Mouse (Mus musculus): ENCODE data around the gene Rilpl1. TPM values are rescaled to one million over a fixed set of nuclear protein-coding genes. Genes with fewer than 3 reads are reported as not detected.

Gene Rilpl1
- polyA plus RNA-seq, 1 experiment from 2014 or later: 21.6 TPM

DNA sequence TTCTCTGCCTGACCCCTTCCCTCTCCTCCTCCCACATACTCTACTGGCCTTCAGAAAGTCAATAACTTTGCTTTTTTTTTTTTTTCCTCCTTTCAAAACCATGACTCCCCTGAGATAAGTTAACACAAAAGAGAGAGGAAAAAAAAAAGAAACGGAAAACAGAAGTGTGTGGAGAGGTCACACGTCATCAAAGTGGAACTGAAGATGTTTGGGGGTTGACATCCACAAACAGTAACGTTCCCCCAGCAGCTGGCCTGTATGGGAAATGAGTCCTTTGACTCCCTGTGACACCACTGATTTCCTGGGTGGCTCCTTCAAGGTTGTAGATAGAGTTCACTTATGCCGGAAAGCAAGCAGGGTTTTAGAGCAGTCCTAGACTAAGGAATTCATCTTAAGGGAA is 51.1 kb downstream of the Rilpl1 start:
- Histone ChIP-seq H3K9me3 (ENCODE audit: control insufficient read depth, low read length) (no peaks in the 10 kb centered on the region), H3K4me3 (ENCODE audit: low read depth, low read length) (no peak overlapping the region), H3K4me1 (replicated peaks; ENCODE audit: control insufficient read depth, insufficient read depth, low read length) (0 out of 2 replicates have a peak, but pooled peaks cover 2% of the 10 kb centered on the region), H3K27ac (ENCODE audit: low read depth, low read length) (no peak overlapping the region), H3K9ac (ENCODE audit: low read length) (no peak overlapping the region), H3K36me3 (ENCODE audit: control insufficient read depth, insufficient read depth, low read length) (no peaks in the 10 kb centered on the region), H3K27me3 (ENCODE audit: control insufficient read depth, insufficient read depth, low read length) (no peaks in the 10 kb centered on the region), H3K4me2 (ENCODE audit: low read depth, low read length, severe bottlenecking) (no peak overlapping the region)
- DNase-seq (ENCODE audit: low spot score): no peak
- WGBS: 83% methylated on average over 4 of the region's 4 CpGs
- ATAC-seq (replicated peaks; ENCODE audit: low FRiP score): no peak

DNA sequence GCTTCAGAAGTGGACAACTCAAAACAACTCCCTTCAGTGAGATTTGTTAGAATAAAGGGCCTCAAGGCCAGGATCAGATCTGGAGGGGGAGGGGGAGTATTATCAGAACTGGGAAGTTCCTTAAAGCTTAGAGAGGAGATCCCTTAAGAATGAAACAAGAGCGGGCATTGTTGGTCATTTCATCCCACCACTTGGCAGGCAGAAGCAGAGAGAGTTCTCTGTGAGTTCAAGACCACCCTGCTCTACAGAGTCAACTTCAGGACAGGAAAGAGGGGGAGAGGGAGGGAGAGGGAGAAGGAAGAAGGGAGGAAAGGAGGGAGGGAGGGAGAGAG is 52.4 kb downstream of the Rilpl1 start:
- no peak overlapping the region for H3K4me3 ChIP-seq (ENCODE audit: low read depth, low read length)

DNA sequence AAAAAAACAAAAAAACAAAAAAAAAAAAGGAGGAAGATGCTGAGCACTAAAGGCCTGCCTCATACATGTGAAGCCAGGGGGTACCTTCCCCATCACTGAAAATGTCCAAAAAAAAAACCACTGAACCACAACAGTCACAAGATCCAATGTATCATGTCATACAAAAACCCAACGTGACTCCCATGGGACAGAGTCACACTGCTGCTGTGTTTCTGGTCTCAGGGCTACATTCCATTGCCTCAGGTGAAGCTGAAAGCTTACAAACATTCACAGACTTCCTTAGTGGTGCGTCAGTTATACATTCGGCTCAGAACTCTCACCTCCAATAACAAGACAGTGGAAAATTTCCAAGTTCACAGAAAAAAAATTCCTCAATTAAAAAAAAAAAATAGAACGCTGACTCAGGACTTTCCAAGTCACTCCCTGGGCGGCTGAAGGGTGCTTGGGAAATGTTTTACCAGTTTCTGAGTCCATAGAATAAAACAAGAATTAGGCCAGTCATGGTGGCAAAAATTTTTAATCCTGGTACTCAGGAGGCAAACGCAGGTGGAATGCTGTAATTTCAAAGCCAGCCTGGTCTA is 60.5 kb downstream of the Rilpl1 start:
- Histone ChIP-seq H3K27me3 (ENCODE audit: control insufficient read depth, insufficient read depth, low read length) (no peaks in the 10 kb centered on the region), H3K36me3 (ENCODE audit: control insufficient read depth, insufficient read depth, low read length) (peaks cover 2% of the 10 kb centered on the region; the same call in 1 of the 2 replicates), H3K9ac (ENCODE audit: low read length) (no peak overlapping the region), H3K4me2 (ENCODE audit: low read depth, low read length, severe bottlenecking) (no peak overlapping the region), H3K4me3 (ENCODE audit: low read depth, low read length) (no peak overlapping the region), H3K4me1 (replicated peaks; ENCODE audit: control insufficient read depth, insufficient read depth, low read length) (no peaks in the 10 kb centered on the region), H3K9me3 (ENCODE audit: control insufficient read depth, low read length) (no peaks in the 10 kb centered on the region), H3K27ac (ENCODE audit: low read depth, low read length) (no peak overlapping the region)
- ATAC-seq (replicated peaks; ENCODE audit: low FRiP score) (no peak), DNase-seq (ENCODE audit: low spot score) (no peak)
- 89% methylated on average over 6 of the region's 6 CpGs for WGBS

More for the DNA sequence above, 52.4 kb downstream of the Rilpl1 start:
- H3K4me1 ChIP-seq (replicated peaks; ENCODE audit: control insufficient read depth, insufficient read depth, low read length): no peaks in the 10 kb centered on the region
- H3K27ac ChIP-seq (ENCODE audit: low read depth, low read length): no peak overlapping the region
- no peaks in the 10 kb centered on the region for H3K36me3 ChIP-seq (ENCODE audit: control insufficient read depth, insufficient read depth, low read length)
- H3K9ac ChIP-seq (ENCODE audit: low read length): no peak overlapping the region
- no peaks in the 10 kb centered on the region for H3K9me3 ChIP-seq (ENCODE audit: control insufficient read depth, low read length)
- 77% methylated on average over 1 of the region's 1 CpGs for WGBS
- no peaks in the 10 kb centered on the region for H3K27me3 ChIP-seq (ENCODE audit: control insufficient read depth, insufficient read depth, low read length)
- no peak for DNase-seq (ENCODE audit: low spot score)
- no peak for ATAC-seq (replicated peaks; ENCODE audit: low FRiP score)
- no peak overlapping the region for H3K4me2 ChIP-seq (ENCODE audit: low read depth, low read length, severe bottlenecking)

GRCm38 (mm10) chr5:124469486-124469885 is 61.7 kb downstream of the Rilpl1 start:
- H3K27ac ChIP-seq (ENCODE audit: low read depth, low read length): no peak overlapping the region
- no peak for ATAC-seq (replicated peaks; ENCODE audit: low FRiP score)
- DNase-seq (ENCODE audit: low spot score): no peak
- H3K36me3 ChIP-seq (ENCODE audit: control insufficient read depth, insufficient read depth, low read length): peaks cover 2% of the 10 kb centered on the region; the same call in 1 of the 2 replicates
- H3K4me2 ChIP-seq (ENCODE audit: low read depth, low read length, severe bottlenecking): no peak overlapping the region
- H3K4me1 ChIP-seq (replicated peaks; ENCODE audit: control insufficient read depth, insufficient read depth, low read length): no peaks in the 10 kb centered on the region
- whole genome bisulfite sequencing: 89% methylated on average over 6 of the region's 6 CpGs
- no peaks in the 10 kb centered on the region for H3K9me3 ChIP-seq (ENCODE audit: control insufficient read depth, low read length)
- no peak overlapping the region for H3K4me3 ChIP-seq (ENCODE audit: low read depth, low read length)
- no peaks in the 10 kb centered on the region for H3K27me3 ChIP-seq (ENCODE audit: control insufficient read depth, insufficient read depth, low read length)
- no peak overlapping the region for H3K9ac ChIP-seq (ENCODE audit: low read length)

- Histone ChIP-seq H3K27me3 (ENCODE audit: control insufficient read depth, insufficient read depth, low read length) (no peaks in the 10 kb centered on the region), H3K9ac (ENCODE audit: low read length) (no peak overlapping the region), H3K27ac (ENCODE audit: low read depth, low read length) (no peak overlapping the region), H3K4me3 (ENCODE audit: low read depth, low read length) (no peak overlapping the region), H3K4me2 (ENCODE audit: low read depth, low read length, severe bottlenecking) (no peak overlapping the region), H3K4me1 (replicated peaks; ENCODE audit: control insufficient read depth, insufficient read depth, low read length) (no peaks in the 10 kb centered on the region), H3K9me3 (ENCODE audit: control insufficient read depth, low read length) (no peaks in the 10 kb centered on the region), H3K36me3 (ENCODE audit: control insufficient read depth, insufficient read depth, low read length) (peaks cover 2% of the 10 kb centered on the region; the same call in 1 of the 2 replicates)
- no peak for ATAC-seq (replicated peaks; ENCODE audit: low FRiP score)
- DNase-seq (ENCODE audit: low spot score): no peak
- 93% methylated on average over 7 of the region's 7 CpGs for WGBS
These were observed 62.8 kb downstream of the Rilpl1 start for GRCm38 (mm10) chr5:124468365-124468764.

GRCm38 (mm10) chr5:124467766-124468165 is 63.4 kb downstream of the Rilpl1 start:
- H3K9ac ChIP-seq (ENCODE audit: low read length): no peak overlapping the region
- no peak overlapping the region for H3K27ac ChIP-seq (ENCODE audit: low read depth, low read length)
- DNase-seq (ENCODE audit: low spot score): no peak
- H3K27me3 ChIP-seq (ENCODE audit: control insufficient read depth, insufficient read depth, low read length): no peaks in the 10 kb centered on the region
- WGBS: 88% methylated on average over 1 of the region's 1 CpGs
- H3K36me3 ChIP-seq (ENCODE audit: control insufficient read depth, insufficient read depth, low read length): peaks cover 5% of the 10 kb centered on the region
- H3K4me1 ChIP-seq (replicated peaks; ENCODE audit: control insufficient read depth, insufficient read depth, low read length): no peaks in the 10 kb centered on the region
- ATAC-seq (replicated peaks; ENCODE audit: low FRiP score): no peak
- H3K9me3 ChIP-seq (ENCODE audit: control insufficient read depth, low read length): no peaks in the 10 kb centered on the region
- H3K4me3 ChIP-seq (ENCODE audit: low read depth, low read length): no peak overlapping the region
- no peak overlapping the region for H3K4me2 ChIP-seq (ENCODE audit: low read depth, low read length, severe bottlenecking)

DNA sequence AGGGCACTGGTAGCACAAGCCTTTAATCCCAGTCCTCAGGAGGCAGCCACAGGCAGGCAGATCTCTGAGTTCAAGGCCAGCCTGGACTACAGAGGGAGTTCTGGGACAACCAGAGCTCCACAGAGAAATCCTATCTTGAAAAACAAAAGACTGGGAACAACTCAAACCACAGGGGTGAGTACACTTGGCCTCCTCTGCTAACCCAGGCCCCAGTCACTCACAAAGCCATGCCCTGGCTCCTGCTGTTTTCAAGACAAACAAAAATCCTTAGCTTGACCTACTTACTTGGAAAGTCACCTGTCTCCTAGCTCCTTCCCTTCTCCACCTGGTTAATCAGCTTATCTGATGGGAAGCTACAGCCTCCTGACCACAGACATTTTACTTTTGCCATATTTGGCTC is 66.3 kb downstream of the Rilpl1 start:
- peaks cover 11% of the 10 kb centered on the region for H3K36me3 ChIP-seq (ENCODE audit: control insufficient read depth, insufficient read depth, low read length)
- H3K27ac ChIP-seq (ENCODE audit: low read depth, low read length): no peak overlapping the region
- no peak overlapping the region for H3K4me3 ChIP-seq (ENCODE audit: low read depth, low read length)
- ATAC-seq (replicated peaks; ENCODE audit: low FRiP score): no peak
- H3K9ac ChIP-seq (ENCODE audit: low read length): no peak overlapping the region
- H3K4me1 ChIP-seq (replicated peaks; ENCODE audit: control insufficient read depth, insufficient read depth, low read length): no peaks in the 10 kb centered on the region
- no peaks in the 10 kb centered on the region for H3K9me3 ChIP-seq (ENCODE audit: control insufficient read depth, low read length)
- DNase-seq (ENCODE audit: low spot score): no peak
- no peaks in the 10 kb centered on the region for H3K27me3 ChIP-seq (ENCODE audit: control insufficient read depth, insufficient read depth, low read length)
- no peak overlapping the region for H3K4me2 ChIP-seq (ENCODE audit: low read depth, low read length, severe bottlenecking)

DNA sequence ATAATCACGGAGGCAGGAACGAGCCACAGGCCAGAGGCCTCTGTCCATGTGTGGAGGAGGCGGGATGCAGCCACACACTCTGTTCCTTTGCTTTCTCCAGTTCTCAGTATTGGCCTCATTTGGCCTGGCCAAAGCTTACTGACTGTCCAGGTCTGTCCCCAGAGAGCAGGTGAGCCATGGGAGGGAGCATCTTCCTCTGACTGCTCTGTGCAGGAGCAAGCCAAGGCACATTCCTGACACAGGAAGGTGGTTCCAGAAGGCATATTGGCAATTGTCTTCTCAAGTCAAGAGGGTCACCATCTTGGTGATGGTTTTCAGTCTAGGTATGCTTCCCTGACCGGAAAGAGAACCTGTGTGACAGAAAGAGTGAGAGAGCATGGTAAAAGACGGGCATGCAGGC is 67.7 kb downstream of the Rilpl1 start:
- no peak overlapping the region for H3K27ac ChIP-seq (ENCODE audit: low read depth, low read length)
- DNase-seq (ENCODE audit: low spot score) (no peak), ATAC-seq (replicated peaks; ENCODE audit: low FRiP score) (no peak)
- no peak overlapping the region for H3K4me3 ChIP-seq (ENCODE audit: low read depth, low read length)
- WGBS: 91% methylated on average over 5 of the region's 5 CpGs
- no peaks in the 10 kb centered on the region for H3K27me3 ChIP-seq (ENCODE audit: control insufficient read depth, insufficient read depth, low read length)
- no peaks in the 10 kb centered on the region for H3K9me3 ChIP-seq (ENCODE audit: control insufficient read depth, low read length)
- H3K4me1 ChIP-seq (replicated peaks; ENCODE audit: control insufficient read depth, insufficient read depth, low read length): no peaks in the 10 kb centered on the region
- no peak overlapping the region for H3K4me2 ChIP-seq (ENCODE audit: low read depth, low read length, severe bottlenecking)
- H3K36me3 ChIP-seq (ENCODE audit: control insufficient read depth, insufficient read depth, low read length): peaks cover 11% of the 10 kb centered on the region
- H3K9ac ChIP-seq (ENCODE audit: low read length): no peak overlapping the region

DNA sequence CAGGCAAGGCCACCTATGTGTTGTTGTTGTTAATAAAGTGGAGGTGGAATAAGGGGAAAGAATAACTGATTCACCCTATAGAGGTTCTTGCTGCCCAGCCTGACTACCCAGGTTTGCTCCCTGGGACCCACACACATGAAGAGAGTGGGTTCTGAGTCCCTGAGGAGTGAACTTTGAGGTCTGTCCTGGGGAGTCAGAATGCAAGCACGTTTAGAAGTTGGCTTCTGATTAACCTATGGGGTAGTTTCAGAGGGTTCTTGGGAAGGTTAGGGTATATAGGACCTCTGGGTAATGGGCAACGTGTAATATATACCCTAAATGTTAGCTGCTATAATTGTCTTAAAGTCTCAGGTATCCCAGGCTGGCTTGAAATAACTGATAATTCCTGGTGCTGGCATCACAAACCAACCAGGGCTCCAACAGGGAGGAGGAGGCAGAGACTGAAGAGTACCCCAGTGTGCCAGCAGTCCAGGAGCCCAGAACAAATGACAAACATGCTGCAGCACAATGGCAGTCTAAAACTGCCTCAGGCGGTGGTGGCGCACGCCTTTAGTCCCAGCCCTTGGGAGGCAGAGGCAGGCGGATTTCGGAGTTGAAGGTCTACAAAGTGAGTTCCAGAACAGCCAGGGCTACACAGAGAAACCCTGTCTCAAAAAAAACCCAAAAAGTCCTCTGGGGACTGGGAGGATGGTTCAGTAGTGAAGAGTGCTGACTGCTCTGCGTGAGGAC is 68.7 kb downstream of the Rilpl1 start:
- Histone ChIP-seq H3K4me3 (ENCODE audit: low read depth, low read length) (no peak overlapping the region), H3K4me1 (replicated peaks; ENCODE audit: control insufficient read depth, insufficient read depth, low read length) (no peaks in the 10 kb centered on the region), H3K4me2 (ENCODE audit: low read depth, low read length, severe bottlenecking) (no peak overlapping the region), H3K27me3 (ENCODE audit: control insufficient read depth, insufficient read depth, low read length) (no peaks in the 10 kb centered on the region), H3K9ac (ENCODE audit: low read length) (no peak overlapping the region), H3K27ac (ENCODE audit: low read depth, low read length) (no peak overlapping the region), H3K36me3 (ENCODE audit: control insufficient read depth, insufficient read depth, low read length) (peaks cover 12% of the 10 kb centered on the region), H3K9me3 (ENCODE audit: control insufficient read depth, low read length) (no peaks in the 10 kb centered on the region)
- 87% methylated on average over 8 of the region's 8 CpGs for WGBS
- DNase-seq (ENCODE audit: low spot score): no peak
- ATAC-seq (replicated peaks; ENCODE audit: low FRiP score): no peak

Measured in forebrain, embryonic 11.5 days (tissue).